Mouse (Mus musculus): ENCODE data around the gene Dnaaf2.

The Dnaaf2 gene

DNA sequence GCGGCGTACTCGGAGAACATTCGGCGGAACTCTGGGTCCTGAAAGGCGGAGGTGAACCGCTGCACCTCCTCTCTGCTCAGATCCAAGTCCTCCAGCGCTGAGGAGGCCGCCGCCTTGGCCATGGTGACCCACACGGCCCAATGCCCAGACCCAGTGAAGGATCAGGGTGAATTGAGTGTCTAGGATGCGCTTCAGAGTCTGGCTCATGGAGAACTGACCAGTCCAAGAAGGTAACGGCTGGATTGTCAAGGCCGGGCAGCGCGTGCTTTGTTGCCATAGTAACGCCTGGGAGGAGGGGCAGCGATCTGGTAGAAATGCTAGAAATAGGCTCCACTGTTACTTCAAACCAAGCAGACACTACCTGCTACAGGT, at the start of gene Dnaaf2:
Dnaaf2 (minus strand) TSS at position 266 of the 372 bp plus-strand sequence.
- peak; percentile 90 for DNase-seq (ENCODE audit: low spot score)

DNA sequence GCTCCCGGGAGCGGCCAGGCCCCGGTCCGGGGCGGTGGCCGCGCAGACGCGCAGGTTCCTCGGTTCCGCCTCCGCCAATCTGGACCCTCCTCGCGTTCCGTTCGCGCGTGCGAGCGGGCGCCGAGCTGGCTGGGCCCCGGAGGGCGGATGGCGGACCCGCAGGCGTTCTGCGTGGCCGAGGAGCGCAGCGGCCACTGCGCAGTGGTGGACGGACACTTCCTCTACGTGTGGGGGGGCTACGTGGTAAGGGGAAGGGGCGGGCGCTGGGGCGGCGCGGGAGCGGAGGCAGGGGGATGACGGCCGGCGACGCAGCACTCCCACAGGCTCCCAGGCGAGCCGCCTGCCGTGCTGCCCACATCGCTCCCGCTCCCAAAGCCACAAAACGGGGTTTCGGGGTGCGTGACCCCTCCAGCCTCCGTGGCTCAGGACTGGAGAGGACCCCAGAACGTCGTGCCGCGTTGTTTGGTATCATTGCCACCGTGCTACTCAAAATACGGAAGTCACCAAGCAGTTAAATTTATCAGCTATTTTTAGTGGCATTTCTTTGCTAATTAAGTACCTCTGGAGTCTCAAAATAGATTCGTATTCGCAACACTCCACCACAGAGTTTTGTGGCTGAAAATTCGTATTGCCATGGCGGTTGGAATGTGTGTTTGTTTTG, 43.7 kb upstream of the Dnaaf2 start:
- DNase-seq (ENCODE audit: low spot score), result peak; percentile 84

DNA sequence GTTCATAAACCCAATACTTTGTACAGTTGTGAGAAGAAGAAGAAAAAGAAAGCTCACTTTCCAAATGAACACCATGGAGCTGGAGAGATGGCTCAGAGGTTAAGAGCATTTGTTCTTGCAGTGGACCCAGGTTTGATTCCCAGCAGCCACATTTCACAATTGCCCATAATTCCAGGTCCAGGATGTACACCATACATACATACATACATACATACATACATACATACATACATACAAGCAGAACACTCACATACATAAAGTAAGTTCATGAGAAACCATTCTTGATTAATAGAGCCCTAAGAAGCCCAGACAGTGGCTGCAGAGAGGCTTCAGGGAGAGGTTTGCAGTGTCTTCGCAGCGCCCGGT, 43.2 kb upstream of the Dnaaf2 start:
- no peak for DNase-seq (ENCODE audit: low spot score)

DNA sequence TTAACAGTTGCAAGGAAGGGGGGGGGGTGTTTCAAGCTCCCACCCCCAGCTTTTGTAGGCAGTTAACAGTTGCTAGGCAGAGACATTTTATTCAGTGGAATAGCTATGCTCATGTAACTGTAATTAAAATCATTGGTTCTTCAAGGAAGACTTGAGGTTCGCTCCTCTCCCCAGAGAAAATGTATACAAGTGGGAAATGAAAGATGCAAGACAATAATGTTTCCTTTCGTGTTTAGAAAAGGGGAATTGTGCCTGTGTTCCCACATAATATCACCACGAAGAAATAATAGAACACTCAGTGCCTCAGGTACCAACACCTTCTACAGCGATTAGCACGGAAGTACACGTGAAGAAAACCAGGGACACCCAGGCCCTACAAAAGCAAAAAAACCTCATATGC, 42.6 kb upstream of the Dnaaf2 start, which contains the start of gene Klhdc1:
Klhdc1 (plus strand) TSS at position 301 of the 400 bp plus-strand sequence.
- DNase-seq (ENCODE audit: low spot score), result no peak

DNA sequence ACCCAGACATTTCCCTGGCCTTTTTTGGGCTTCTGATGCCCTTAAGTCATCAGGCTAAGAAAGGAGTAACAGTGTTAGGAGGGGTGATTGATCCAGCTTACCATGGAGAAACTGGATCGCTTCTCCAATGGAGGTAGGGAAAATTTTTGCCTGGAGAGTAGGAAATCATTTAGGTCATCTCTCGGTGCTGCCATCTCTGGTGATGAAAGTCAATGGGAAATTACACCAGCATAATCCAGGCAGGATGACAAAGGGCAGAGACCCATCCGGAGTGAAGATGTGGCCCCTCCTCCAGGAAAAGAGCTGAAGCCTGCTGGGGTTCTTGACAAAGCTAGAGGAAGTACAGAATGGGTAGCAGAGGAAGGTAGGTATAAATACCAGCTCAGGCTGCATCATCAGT, 40.1 kb upstream of the Dnaaf2 start:
- no peak for DNase-seq (ENCODE audit: low spot score)

DNA sequence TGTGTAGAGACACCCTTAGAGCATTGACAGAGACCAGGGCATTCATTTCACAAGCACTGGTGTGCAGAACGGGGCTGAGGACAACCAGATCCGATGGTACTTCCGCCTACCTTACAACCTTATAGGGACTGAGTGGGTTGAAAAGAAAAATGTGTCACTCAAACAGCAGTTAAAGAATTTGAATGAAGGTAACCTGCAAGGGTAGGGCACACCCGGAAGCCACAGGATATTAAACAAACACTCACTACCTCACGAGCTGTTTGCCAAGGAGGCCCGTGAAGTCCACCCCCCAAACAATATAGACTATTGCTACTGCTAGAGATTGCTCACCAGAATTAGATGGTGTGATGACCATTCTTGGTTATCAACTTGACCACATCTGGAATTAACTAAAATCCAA, 37.6 kb upstream of the Dnaaf2 start:
- no peak for DNase-seq (ENCODE audit: low spot score)

DNA sequence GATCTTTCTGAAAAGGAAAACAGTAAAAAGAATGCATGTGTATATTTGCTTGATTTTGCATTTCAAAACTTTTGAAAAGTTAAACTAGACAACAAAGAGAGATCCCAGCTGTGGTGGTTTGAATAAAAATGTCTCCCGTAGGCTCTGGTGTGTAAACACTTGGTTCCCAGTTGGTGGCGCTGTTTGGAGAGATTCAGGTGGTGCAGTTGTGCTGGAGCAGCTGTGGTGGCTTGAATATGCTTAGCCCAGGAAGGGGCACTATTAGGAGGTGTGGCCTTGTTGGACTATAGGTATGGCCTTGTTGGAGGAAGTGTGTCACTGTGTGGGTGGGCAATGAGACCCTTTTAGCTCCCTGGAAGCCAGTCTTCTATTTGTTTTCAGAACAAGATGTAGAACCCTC, 31.0 kb upstream of the Dnaaf2 start:
- peak; percentile 24 for DNase-seq (ENCODE audit: low spot score)

DNA sequence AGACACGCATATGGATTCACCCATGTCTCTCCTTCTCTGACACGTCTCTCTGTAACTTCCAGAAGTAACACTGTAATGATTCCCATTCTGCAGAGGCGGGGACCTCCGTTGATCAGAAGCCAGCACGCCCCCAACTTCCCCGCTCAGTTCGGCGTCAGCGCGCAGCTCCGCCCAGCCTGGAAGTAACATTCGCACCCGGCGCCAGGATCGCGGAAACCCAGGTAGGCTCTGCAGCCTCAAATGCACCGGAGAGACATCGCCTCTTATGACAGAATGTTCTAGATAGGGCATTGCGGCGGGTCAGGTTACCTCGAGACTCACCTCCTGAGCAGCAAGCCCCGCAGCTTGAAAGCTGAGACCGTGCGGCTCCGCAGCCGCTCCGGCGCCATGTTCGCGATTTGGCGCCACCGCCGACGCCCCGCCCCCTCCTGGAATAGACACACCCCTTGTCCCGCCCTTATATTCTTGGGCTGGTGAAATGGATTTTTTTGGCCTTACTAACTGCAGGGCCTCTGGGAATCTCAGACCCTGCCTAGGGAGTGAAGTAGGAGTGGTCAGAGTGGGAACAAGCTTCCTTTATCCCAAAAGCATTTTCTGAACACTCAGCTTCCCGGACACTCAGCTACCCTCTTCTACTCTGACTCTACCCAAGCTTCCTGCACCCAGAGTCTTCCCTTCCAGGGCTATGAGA, 29.7 kb upstream of the Dnaaf2 start, which contains the start of gene Pole2:
Pole2 (minus strand) TSS at position 420 of the 691 bp plus-strand sequence.
- DNase-seq (ENCODE audit: low spot score), result peak; percentile 91

DNA sequence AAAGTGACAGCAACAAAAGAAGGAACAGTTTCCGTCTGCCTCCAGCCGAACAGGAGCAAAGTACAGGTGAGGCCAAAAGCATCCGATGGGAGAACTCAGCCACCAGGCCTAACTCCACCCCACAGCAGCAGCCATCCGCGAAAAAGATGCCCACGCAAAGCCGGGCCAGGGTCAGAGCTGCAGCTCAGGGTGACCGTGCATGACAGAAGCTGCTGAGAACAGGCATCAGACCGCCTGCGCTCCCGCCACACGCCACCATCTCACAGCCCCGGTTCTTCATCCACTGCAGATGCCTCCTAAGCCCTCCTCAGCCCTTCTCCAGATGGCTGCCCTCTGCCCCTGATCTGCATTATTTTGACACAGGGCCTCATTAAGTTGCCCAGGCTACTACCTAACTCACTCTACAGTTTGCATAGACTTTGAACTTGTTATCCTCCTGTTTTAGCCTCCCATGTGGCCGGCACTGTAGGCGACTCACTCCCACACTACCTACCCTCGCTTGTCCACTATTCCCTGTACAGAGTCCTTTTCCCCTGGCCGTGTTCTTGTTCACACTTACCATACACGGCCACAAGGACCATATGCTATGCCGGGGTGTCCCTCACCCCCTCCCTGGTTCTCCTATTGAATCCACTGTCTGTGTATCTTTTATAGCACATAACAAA, 22.5 kb upstream of the Dnaaf2 start:
- DNase-seq (ENCODE audit: low spot score), result no peak

DNA sequence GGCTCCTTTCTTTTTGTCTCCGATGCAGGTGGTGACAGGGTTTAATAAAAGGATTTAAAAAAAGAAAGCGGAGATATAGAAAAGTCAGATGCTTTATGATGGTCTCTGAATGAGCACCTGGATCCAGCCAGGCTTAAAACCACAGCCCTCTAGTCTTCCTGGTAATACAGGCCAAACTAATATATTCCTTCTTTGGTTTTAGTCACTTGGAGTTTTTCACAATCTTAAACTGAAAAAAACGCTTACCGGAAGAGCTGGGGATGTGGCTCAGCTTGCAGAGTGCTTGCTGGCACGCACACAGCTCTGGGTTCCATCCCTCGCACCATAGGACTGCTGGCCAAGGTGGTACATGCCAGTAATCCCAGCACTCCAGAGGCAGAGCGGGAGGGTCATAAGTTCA, 18.4 kb upstream of the Dnaaf2 start:
- DNase-seq (ENCODE audit: low spot score), result no peak

DNA sequence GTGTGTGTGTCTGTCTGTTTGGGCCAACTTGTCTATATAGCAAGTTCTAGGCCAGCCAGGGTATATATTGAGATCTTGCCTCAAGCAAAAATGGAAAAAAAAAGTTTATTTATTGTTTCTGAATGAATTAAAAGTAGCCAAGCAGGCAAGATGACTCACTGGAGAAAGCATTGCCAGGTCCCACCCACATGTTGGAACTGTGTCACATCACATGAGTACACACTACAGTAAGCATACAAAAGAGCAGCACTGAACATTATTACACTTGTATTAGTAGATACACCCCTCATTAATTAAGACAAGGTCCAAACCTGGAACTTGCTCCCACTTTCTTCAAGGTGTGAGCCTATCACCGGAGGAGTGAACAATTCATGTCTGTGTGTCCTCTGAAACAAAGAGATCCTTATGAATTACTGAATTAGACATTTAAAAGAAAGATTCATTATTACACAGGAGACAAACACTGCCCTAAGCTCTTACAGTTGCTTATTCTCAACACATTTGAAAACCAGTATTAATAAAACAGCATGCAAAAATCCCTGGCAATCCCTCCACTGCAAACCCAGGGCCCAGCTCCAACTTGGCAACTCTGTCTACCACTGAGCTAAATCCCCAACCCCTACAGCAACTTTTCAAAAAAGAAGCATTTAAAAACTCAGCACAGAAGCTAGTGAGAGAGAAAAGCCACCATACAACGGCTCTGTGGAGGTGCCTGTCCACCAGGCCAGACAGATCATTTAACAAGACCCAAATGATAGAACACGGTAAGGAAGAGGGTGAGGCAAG, 17.0 kb upstream of the Dnaaf2 start:
- no peak for DNase-seq (ENCODE audit: low spot score)

DNA sequence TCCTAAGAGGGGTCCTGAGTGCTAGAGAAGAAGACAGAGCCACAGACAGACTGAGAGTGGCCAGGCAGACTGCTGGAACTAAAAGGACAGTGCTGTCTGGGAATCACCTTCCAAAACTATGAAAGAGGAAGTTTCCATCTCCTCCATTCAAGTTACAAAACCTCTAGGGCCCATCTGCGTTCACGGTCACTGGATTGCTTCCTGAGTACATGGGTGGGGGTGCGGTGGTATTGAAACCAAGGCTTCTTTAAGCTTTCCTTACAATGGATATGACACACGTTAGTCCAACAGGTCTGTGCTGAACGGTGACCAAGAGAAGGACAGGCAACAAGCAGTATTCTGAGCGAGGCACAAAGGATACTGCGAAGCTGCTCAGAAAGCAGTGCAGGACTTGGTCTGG, 16.2 kb upstream of the Dnaaf2 start:
- DNase-seq (ENCODE audit: low spot score), result no peak

DNA sequence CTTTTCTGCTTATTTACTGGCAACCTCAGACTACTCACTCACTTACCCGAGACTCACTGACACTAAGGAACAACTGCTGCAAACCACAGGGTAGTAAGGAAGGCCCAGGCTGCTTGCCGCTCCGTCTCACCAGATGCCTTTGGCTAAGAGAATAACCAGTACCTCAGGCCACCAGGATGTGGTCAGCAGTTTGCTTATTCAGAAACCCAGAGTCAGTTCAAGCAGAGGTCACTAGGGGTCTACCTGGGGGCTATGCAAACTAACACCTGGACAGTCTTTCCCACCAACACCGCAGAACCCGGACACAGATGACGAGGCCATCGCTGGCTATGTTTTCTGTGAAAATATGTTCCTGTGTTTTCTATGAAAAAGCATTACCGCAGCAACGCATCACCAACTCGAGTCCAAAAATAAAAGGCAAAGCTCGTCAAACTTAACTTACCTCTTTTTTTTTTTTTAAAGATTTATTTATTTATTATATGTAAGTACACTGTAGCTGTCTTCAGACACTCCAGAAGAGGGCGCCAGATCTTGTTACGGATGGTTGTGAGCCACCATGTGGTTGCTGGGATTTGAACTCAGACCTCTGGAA, 15.1 kb upstream of the Dnaaf2 start:
- DNase-seq (ENCODE audit: low spot score), result no peak

DNA sequence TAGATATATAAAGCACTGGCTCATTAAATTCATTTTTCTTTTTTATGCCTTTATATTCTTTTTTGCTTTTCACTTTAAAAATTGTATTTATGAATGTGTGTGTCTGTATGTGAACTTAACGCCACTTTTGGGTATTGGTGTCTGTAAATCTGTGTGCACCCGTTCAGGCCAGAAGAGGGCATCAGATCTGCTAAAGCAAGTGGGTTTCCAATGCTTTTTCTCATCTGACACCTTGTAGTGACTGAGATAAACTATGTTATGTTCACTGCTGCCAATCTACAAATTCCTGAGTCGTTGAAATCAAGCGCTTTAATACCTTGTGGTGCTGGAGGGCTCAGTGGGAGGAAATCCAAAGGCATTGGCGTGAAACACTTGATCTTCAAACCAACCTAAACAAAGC, 12.8 kb upstream of the Dnaaf2 start:
- DNase-seq (ENCODE audit: low spot score), result peak; percentile 28

DNA sequence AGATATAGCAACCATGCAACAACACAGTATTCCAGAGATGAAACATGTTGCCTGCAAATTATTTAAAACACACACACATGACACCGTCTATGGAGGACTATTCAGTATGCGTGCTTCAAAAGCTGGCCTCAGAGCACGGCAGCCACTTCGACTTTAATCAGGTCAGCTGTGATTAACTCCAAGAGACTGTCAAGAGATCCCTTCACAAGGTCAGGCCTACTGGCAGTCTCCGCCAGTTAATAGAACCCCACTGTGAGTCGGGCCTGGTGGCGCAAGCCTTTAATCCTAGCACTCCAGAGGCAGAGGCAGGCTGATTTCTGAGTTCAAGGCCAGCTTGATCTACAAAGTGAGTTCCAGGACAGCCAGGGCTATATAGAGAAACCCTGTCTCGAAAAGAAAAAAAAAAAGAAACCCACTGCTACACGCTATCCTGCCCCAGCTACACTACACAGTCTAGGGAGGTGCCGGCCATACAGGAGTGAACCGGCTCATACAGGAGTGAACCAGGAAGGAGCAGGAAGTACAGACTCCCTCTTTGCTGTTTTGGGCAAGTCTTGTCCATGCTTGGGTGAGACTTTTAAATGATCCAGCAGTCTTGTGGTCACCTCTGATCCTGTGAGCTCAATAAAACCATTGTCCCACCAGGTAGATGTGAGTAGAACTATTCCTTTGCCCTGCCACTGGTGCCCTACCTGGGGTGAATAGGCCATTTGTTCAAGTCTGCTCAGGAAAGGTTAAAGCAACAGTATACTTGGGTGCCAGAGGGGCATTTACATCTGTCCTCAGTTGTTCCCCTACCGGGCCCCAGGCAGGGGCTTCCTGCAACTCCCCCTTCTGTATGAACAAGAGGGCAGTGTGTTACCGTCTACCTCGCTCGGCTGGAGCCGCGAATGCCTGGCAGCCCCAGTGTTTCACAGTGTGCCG, 12.1 kb upstream of the Dnaaf2 start:
- DNase-seq (ENCODE audit: low spot score), result no peak

DNA sequence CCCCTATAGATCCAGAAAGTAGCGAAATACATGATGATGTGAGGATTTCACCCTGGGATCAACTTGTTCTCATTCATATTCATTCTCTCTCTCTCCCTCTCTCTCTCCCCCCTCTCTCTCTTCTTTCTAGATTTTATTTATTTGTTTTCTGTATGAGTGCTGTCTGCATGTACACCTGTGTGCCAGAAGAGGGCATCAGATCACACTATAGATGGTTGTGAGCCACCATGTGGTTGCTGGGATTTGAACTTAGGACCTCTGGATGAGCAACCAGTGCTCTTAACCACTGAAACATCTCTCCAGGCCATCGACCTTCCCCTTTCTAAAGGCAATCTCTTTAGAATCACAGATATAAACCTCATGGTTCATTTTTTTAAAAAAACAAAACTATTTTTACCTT, 10.3 kb upstream of the Dnaaf2 start:
- no peak for DNase-seq (ENCODE audit: low spot score)

DNA sequence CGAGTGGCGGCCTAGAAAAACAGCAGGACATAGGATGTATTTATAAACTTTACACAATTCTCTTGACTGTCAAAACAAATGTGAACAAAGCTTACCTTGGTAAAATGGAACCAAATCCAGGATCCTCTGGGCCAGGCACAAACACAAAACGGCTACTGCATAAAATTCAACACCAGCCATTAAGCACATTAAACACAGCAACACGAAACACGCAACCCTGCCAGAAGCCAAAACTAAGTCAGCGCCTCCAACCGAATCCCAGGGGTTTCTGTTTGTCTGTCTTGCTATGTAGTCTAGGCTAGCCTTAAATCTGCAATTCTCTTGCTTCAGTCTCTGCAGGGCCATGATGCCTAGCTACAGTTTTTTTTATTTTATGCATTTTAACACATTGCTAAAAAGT, 9.7 kb upstream of the Dnaaf2 start:
- DNase-seq (ENCODE audit: low spot score), result no peak

DNA sequence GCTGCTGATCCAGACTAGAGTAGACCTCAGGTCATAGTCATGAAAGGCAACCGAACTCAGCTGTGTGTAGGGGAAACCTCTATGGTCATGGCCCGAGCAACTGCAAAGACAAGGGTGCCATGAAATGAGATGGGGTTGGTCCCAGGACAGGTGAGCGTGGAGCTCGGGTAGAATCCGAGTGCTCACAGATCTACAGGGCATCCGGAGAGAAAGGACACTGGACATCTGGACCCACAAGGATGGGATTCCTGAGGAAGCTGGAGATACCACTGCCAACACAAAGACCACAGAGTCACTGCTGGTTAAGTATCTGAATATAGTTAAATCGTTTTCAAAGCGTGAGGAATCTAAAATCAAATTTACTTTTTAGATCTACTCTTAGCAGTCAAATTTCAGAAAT, 9.2 kb upstream of the Dnaaf2 start:
- DNase-seq (ENCODE audit: low spot score), result no peak

DNA sequence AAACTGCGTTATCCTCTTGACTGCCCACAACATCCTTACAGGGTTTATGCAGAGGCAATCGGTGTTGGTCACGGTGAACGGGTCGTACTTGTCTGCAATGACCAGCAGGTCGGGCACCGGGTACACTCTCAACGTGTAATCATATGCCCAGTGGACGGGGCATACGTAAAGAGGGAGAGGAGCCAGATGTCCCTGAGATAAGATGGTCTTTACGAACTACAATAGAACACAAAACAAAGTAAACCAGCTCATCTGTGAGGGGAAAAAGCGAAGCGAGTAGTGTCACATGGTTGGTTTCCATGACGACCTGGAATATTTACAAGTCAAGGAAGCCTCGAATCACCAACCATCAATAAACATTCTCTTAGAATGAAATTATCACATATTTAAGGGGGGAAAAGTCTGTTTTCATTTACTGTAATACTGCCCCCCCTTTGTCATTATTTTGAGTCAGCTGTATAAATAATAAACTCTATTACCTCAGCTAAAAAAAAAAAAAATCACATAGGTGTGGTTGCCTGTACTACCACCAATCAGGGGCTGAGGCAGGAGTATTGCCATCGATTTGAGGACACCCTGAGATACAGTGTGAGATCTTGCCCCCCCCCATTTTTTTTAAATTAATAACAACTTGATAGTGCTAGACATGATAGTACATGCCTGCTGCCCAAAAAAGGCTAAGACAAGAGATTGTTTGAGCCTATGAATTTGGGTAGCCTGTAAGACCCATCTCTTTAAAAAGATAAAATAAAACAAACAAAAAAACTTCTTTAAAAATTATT, 6.0 kb upstream of the Dnaaf2 start, which contains the start of gene Gm49384:
Gm49384 (minus strand) TSS at position 216 of the 782 bp plus-strand sequence.
- DNase-seq (ENCODE audit: low spot score), result peak; percentile 60

DNA sequence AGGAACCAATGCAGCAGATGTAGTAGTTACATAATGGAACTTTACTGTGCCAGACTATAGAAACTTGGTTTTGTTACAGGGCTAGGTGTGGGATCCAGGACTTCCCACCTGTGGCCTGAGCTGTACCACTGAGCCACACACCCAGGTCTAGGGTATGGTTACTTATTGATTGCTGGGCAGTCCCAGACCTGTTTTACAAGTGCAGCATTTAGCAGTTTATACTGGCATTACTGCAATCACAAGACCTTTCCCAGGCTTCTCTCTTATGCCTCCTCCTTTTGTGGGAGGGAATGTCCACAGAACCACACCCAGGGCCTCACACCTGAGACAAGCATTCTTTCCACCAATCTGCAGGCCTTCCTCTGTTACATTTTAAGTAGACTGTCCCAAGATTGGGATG, 756 bp upstream of the Dnaaf2 start:
- no peak for DNase-seq (ENCODE audit: low spot score)
